Mouse (Mus musculus) adrenal gland, adult 8-10 months (tissue): ENCODE data around the gene Pitpnm1. TPM values are rescaled to one million over a fixed set of nuclear protein-coding genes. Genes with fewer than 3 reads are reported as not detected.
"Not testable (repeated sequence)": the region's sequence is repeated elsewhere in the genome, so short reads cannot be mapped to it uniquely, and the experiment has no call there.

ENCODE experiments used
- DNase-seq: peaks from one replicate; pipeline ENCODE4 v3.0.0; 2022
- total RNA-seq, 4 experiments: library from RNA; stranded (reverse); gene quantifications; 2 replicates each; pipeline ENCODE4 v1.2.4; 2022

Gene Pitpnm1
- 100 to 1,000 TPM in 1 of 4 experiments, 10 to 100 TPM in 3; 57.1 to 119 (median 84.1) TPM for total RNA-seq

- peak; percentile 72 for DNase-seq
Measured at GRCm38 (mm10) chr19:4099837-4100717, at the start of gene Pitpnm1. TSS of gene Pitpnm1 (plus strand) at chr19:4099998.

- DNase-seq = no peak
Measured at GRCm38 (mm10) chr19:4051016-4051415, 48.8 kb upstream of the Pitpnm1 start.

DNA sequence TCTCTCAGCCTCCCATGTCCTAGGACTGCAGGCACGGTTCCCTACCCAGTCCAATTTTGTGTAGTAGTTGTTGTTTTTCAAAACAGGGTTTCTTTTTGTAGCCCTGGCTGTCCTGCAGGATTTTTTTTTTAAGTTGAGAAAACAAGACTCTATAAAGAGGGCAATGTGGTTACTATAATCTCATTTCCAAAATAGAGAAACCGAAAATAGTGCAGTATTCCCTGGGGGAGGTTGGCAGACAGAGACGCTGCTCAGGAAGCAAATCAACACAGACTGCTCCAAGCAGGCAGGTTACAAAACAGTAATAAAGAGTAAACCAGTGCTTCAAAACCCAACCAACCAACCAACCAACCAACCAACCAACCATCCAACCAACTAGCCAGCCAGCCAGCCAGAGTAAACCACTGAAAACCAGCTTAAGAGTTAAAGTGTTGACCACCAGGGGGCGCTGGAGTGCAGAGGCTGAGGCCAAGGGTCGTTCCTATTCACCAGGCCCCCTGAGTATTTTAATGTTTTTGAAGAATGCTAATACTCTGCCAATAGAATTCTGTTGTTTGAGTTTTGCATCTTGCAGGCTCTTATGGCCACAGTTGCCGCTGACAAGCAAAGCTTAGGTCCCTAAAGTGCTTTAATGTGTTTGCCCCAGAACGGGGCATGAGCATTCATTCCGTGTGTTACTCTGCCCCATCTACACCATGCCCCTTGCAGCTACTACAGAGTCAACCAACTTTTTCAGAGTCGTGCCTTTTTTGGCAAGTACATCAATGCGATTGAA, 47.9 kb upstream of the Pitpnm1 start:
- no peak for DNase-seq

- DNase-seq = no peak
Measured at GRCm38 (mm10) chr19:4052516-4053030, 47.2 kb upstream of the Pitpnm1 start.

- DNase-seq = no peak
Measured at GRCm38 (mm10) chr19:4054613-4055012, 45.2 kb upstream of the Pitpnm1 start.

DNA sequence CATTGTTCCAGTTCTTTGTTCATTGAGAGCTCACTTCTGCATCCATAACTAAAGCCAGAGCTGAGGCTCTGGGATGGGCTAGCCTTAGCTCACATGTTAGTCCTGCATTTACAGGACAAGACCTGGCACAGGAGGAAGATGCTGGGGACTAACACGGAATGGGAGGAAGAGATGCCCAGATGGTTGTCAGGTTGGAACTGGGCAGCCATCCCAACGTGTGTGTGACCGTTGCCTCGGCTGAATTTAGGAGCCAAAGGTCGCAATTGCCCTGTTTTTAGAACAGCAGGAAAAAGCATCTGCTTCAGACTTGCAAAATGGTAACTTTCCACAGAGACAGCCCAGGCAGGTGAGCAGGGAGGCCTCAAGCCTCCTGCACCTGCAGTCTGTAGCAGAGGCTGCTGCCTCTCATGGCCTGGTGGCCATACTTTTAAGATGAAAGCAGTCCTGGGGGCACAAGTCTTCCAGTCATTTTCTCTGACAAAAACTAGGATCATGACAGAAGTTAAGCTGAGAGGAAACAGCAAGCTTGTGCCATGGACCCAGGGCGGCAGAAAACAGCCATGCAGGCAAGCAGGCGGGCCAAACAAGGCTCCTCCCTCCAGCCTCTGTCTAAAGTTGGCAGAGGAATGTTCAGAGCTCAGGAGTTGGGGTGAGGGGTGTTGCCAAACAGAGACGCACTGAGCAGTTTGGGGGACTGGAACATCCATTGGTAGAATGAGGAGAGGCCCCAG, 44.4 kb upstream of the Pitpnm1 start:
- DNase-seq = no peak

DNA sequence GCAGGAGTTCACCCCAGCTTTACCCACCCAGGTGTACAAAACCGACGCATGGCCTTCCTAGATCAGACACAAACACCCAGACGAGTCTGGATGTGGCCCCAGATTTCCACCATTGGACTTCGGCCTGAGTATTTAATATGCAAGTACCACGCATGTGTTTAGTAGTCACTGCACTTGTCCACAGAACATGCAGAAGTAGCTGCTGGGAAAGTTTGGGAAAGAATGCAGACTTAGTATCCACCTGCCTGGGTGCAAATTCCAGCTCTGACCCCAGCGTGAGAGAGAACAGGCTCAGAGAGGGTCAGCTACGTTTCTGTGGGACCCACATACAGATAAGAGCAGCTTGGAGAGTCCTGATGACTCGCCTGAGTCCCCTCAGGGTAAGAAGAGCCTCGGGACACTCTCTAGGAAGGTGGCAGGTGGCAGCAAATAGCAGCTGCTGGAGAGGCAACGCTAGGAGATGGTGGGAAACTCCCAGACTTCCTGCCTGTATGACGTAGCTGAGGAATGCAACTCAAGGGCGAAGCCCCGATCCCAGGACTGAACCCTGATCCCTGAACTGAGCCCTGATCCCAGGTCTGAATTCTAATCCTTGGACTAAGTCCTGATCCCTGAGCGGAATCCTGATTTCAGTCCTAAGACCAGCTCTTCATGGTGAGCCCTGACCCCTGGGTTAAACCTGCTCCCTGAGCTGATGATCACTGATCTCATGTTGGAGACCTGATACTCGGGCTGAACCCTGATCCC, 43.7 kb upstream of the Pitpnm1 start:
- DNase-seq = no peak

DNA sequence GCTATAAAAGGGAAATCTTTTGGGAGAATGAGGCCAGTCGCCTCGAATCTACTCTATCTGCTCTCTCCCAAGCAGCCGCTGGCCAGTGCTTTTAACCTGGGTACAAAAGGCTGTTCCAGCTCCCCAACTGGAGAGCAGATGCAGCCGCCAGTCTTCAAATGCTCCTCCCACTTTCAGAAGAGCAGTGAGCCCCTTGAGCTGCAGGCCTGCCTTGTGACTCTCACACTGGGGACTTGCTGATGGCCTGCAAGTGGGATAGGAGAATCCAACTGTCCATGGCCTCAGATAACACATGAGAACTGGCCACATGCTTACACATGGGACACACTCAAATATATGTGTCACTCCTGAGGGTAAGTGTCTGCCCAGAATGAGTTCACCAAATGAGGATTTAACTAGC, 43.1 kb upstream of the Pitpnm1 start:
- no peak for DNase-seq

DNA sequence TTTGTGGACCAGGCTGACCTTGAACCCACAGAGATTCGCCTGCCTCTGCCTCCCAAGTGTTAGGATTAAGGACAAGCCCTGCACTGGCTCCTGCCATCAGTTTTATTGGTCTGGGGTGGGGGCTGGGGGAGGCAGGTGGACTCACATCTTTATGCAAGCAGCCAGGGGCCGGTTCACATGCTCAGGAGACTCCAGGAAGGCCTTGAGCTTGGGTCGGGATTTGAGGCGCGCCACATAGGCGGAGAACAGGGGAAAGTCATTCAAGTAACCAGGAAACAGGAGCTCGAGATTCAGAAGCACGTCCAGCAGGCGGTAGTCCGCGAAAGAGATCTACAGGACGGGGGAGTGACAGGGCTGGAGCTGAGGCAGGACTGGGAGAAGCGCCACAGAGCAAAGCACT, 42.4 kb upstream of the Pitpnm1 start:
- no peak for DNase-seq

DNA sequence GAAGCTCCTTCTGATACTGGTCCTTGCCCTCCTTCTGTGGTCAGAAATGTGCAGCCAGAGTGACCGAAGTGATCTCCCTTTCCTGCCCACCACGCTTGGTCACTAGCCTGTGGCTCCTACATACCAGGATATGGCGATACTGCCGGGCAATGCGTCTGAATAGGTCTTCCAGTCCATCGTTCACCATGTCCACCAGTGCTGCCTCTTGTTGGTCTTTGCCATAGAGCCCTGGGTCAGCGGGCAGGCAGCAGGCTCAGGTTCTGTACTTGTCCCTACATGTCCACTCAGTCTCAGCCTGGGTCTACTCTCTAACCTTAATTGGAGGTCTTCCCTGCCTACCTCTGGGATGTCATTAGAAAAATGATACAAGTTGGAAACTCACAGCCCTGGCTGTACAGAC, 41.8 kb upstream of the Pitpnm1 start:
- no peak for DNase-seq

- peak; percentile 62 for DNase-seq
Measured at GRCm38 (mm10) chr19:4058581-4058980, 41.2 kb upstream of the Pitpnm1 start.

GRCm38 (mm10) chr19:4059069-4059740, 40.6 kb upstream of the Pitpnm1 start, which contains the start of gene Gstp3:
TSS of gene Gstp3 (minus strand) at chr19:4059569.
- DNase-seq = no peak

GRCm38 (mm10) chr19:4060044-4060898, 39.5 kb upstream of the Pitpnm1 start:
- not testable (repeated sequence) for DNase-seq

- DNase-seq = no peak
Measured at GRCm38 (mm10) chr19:4060899-4061465, 38.8 kb upstream of the Pitpnm1 start.

DNA sequence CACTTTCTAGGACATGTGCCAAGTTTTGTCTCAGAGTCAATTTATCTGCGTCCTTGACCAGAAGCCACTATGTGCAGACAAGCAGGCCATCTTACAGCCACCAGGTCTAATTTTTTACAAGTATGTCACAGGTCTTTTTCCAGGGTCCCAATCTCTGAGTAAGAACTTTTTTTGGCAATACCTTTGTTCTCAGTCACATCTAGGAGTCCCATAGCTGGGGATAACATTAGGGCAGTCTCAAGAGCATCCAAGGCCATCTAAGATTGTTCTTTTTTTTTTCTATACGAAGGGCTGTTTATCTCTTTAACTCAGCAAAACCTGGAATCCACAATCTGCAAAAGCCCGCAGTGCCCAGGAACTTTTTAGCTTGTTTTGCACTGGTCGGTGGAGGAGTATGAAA, 36.4 kb upstream of the Pitpnm1 start:
- DNase-seq = not testable (repeated sequence)

DNA sequence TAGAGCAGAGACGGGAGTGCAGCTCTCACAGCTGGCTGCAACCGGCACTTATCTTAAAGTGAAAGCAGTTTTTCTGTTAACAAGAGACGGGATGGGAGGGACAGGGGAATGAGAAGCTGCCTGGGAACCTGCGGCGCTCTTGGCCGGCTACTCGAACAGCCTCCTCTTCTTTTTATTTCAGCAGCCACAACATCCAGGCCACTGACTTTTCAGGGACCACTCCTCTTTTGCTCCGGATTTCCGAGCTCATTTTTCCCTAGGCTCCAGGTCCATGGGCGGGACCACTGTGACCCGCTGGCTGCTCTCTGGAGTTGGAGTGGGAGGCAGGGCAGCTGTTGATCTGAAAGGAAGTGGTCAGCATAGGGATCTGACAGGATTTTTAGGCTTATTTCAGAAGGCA, 35.3 kb upstream of the Pitpnm1 start:
- DNase-seq = not testable (repeated sequence)

DNA sequence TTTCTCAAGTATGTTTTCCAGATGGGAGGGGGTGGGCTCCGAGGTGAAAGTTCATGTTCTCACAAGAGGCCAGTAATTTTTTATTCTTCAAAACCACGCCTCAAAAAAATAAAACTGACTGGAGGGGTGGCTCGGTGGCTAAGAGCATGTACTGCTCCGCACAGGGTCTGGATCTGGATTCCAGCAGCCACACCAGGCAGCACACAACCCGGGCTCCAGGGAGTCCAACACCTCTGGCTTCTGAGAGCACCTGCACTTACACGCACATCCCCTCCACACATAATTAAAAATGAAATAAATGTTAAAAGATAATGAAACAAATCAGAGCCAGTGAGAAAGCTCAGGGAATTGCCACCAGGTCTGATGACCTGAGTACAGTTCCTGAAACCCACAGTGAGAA, 33.5 kb upstream of the Pitpnm1 start:
- DNase-seq = no peak

DNA sequence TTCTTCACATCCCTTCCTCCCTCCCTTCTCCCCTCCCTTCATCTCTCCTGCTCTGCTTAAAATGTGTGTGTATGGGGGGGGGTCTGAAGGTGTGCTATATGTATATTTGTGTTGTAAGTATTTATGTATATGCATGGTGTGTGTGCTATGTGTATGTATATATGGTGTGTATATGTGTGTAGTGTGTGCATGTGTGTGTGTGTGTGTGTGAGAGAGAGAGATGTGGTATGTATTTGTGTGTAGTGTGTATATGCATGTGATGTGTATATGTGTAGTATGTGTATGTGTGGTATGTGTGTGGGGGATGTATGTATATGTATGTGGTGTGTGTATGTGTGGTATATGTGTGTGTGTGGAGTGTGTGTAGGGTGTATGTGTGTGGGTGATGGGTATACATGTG, 32.9 kb upstream of the Pitpnm1 start:
- DNase-seq = no peak

- not testable (repeated sequence) for DNase-seq
Measured at GRCm38 (mm10) chr19:4068242-4068641, 31.6 kb upstream of the Pitpnm1 start.
